12 mouse cellular contexts compared by ENCODE assay signal in the genomic region with DNA sequence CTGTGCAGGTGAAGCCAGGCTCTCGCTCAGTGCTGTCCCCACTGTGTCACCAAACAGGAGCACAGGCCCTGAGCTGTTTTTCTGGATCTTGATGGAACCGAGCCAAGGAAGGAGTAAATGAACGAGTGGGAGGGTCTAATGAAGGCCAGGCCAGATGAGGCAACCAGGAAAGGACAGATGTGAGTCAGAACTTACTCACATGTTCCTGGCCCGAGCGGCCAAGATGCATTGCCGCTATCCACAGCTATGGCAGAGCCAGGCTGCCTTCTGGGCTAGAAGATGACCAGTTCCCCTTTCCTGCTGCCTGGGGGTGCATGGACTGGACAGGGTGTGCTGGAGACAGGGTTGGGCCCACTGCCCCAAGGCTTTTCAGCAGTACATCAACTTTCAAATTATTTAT. TPM values are rescaled to one million over a fixed set of nuclear protein-coding genes. Genes with fewer than 3 reads are reported as not detected.
DNase-seq lines count a peak whose midpoint lies in the region; ATAC-seq lines count a peak whose summit lies in the region.
"Had no signal": no experiment of that assay in that cellular context is flagged by ENCODE, and none has a peak within 500 bp of the region (broad histone marks: within the 10 kb centered on the region; RNA-seq: fewer than 3 reads in every experiment).

No protein-coding gene starts in this region.

- H3K9me3 ChIP-seq in heart, embryonic 10.5 days: no peaks in the 10 kb centered on the region
- H3K9me3 ChIP-seq: hindbrain, embryonic 15.5 days; midbrain, embryonic 13.5 days had no signal

- ATAC-seq in erythroblast, adult 5-6 weeks (replicated peaks; ENCODE audit: low FRiP score, poor library complexity, severe bottlenecking): no peak
- ATAC-seq: midbrain, embryonic 13.5 days had no signal

- H3K27ac ChIP-seq in heart, embryonic 10.5 days: no peak overlapping the region
- H3K27ac ChIP-seq: hindbrain, embryonic 15.5 days; midbrain, embryonic 13.5 days had no signal

- H3K4me3 ChIP-seq in heart, embryonic 10.5 days: no peak overlapping the region
- H3K4me3 ChIP-seq: hindbrain, embryonic 15.5 days; midbrain, embryonic 13.5 days had no signal

- H3K36me3 ChIP-seq in heart, embryonic 10.5 days: no peaks in the 10 kb centered on the region
- H3K36me3 ChIP-seq: hindbrain, embryonic 15.5 days; midbrain, embryonic 13.5 days had no signal

- WGBS in heart, embryonic 10.5 days: 66% methylated on average over 6 of the region's 6 CpGs

- DNase-seq in heart, adult 11 months: peak; percentile 98
- DNase-seq in heart, embryonic 10.5 days (ENCODE audit: low spot score): no peak
- peak; percentile 97 for DNase-seq in NIH3T3 (ENCODE audit: low read depth)
- DNase-seq in gastrocnemius, postnatal 25 days: peak; percentile 66
- peak; percentile 60 for DNase-seq in lung, postnatal 10 days
- DNase-seq in spleen, adult 12 weeks (ENCODE audit: low spot score): no peak
- DNase-seq in c-Kit-positive CD71-positive TER-119-positive erythroid progenitor cells, embryonic 14.5 days (ENCODE audit: low spot score): no peak

- H3K4me1 ChIP-seq in heart, embryonic 10.5 days: 0 out of 2 replicates have a peak, but pooled peaks cover 8% of the 10 kb centered on the region
- H3K4me1 ChIP-seq: hindbrain, embryonic 15.5 days; midbrain, embryonic 13.5 days had no signal

- H3K27me3 ChIP-seq in heart, embryonic 10.5 days (ENCODE audit: insufficient read depth, poor library complexity, severe bottlenecking): peaks cover 32% of the 10 kb centered on the region; the same call in 1 of the 2 replicates
- H3K27me3 ChIP-seq: hindbrain, embryonic 15.5 days; midbrain, embryonic 13.5 days had no signal

RNA-seq across cellular contexts. Expression of a gene that starts 0.3 kb away (rescaled TPM):
- polyA plus RNA-seq in heart, embryonic 10.5 days (2016; fragmentation: Nextera tagmentation; extraction: Ambion mirVana): 4.1 and 4.6 TPM in 2 replicates
- 1 to 10 TPM; 4.2 to 6.6 TPM for total RNA-seq in gastrocnemius, postnatal 25 days (2021)
- total RNA-seq in erythroblast, adult 5-6 weeks (2015; ENCODE audit: low replicate concordance): 0.77 TPM in 1 of 2 replicates, not detected in the other
- total RNA-seq in erythroblast, adult 5-6 weeks (2017; ENCODE audit: low replicate concordance): 0.28 and 0.77 TPM in 2 replicates

RNA-seq across cellular contexts. Expression of a gene that starts 14.3 kb away (rescaled TPM):
- 0.43 and 0.65 TPM in 2 replicates for polyA plus RNA-seq in heart, embryonic 10.5 days (2016; fragmentation: Nextera tagmentation; extraction: Ambion mirVana)
- total RNA-seq in gastrocnemius, postnatal 25 days (2021): 10 to 100 TPM; 31.1 to 33.9 TPM
- 0.96 and 7.3 TPM in 2 replicates for total RNA-seq in erythroblast, adult 5-6 weeks (2015; ENCODE audit: low replicate concordance)
- total RNA-seq in erythroblast, adult 5-6 weeks (2017; ENCODE audit: low replicate concordance): 2.3 and 5.3 TPM in 2 replicates

RNA-seq across cellular contexts. Expression of a gene that starts 41.1 kb away (rescaled TPM):
- polyA plus RNA-seq in heart, embryonic 10.5 days (2016; fragmentation: Nextera tagmentation; extraction: Ambion mirVana): not detected in 2 replicates
- total RNA-seq in gastrocnemius, postnatal 25 days (2021): not detected
- not detected in 2 replicates for total RNA-seq in erythroblast, adult 5-6 weeks (2015; ENCODE audit: low replicate concordance)
- total RNA-seq in erythroblast, adult 5-6 weeks (2017; ENCODE audit: low replicate concordance): not detected in 2 replicates
- polyA plus RNA-seq: embryonic facial prominence, embryonic 11.5 days; hindbrain, embryonic 15.5 days; limb, embryonic 11.5 days; midbrain, embryonic 13.5 days had no signal

RNA-seq across cellular contexts. Expression of a gene that starts 54.5 kb away (rescaled TPM):
- polyA plus RNA-seq in heart, embryonic 10.5 days (2016; fragmentation: Nextera tagmentation; extraction: Ambion mirVana): 0.43 and 0.72 TPM in 2 replicates
- not detected for total RNA-seq in gastrocnemius, postnatal 25 days (2021)
- not detected in 2 replicates for total RNA-seq in erythroblast, adult 5-6 weeks (2015; ENCODE audit: low replicate concordance)
- total RNA-seq in erythroblast, adult 5-6 weeks (2017; ENCODE audit: low replicate concordance): 0.68 TPM in 1 of 2 replicates, not detected in the other

Comparison
In these comparisons a context has a peak if more than half of its experiments do, and no peak if none do; other contexts are left out.
1. DNase-seq: peak in heart, adult 11 months (single experiment), NIH3T3 (single experiment), gastrocnemius, postnatal 25 days (single experiment) and lung, postnatal 10 days (single experiment); none in heart, embryonic 10.5 days (single experiment), spleen, adult 12 weeks (single experiment) and c-Kit-positive CD71-positive TER-119-positive erythroid progenitor cells, embryonic 14.5 days (single experiment).